Comparison of ENCODE assay signal across 12 mouse cellular contexts in genomic region chr11:43270256-43270806, GRCm38 (mm10).
A peak's percentile ranks its signal among the peaks of the same experiment; 100 is the strongest.
DNase-seq lines count a peak whose midpoint lies in the region; ATAC-seq lines count a peak whose summit lies in the region.
"Had no signal": no experiment of that assay in that cellular context is flagged by ENCODE, and none has a peak within 500 bp of the region (broad histone marks: within the 10 kb centered on the region; RNA-seq: fewer than 3 reads in every experiment).

No protein-coding gene starts in this region.

- H3K4me1 ChIP-seq in hindbrain, embryonic 13.5 days (replicated peaks), result peaks cover 16% of the 10 kb centered on the region
- peaks cover 16% of the 10 kb centered on the region for H3K4me1 ChIP-seq in midbrain, embryonic 12.5 days
- H3K4me1 ChIP-seq: heart, embryonic 12.5 days; stomach, embryonic 15.5 days had no signal

- WGBS in hindbrain, embryonic 13.5 days, result 35% methylated on average over 10 of the region's 10 CpGs
- WGBS in midbrain, embryonic 12.5 days, result 37% methylated on average over 10 of the region's 10 CpGs

- H3K4me2 ChIP-seq in hindbrain, embryonic 13.5 days, result peak overlapping the region; percentile 33
- H3K4me2 ChIP-seq in midbrain, embryonic 12.5 days (replicated peaks), result peak overlapping the region; percentile 34
- H3K4me2 ChIP-seq: heart, embryonic 12.5 days; stomach, embryonic 15.5 days had no signal

- no peaks in the 10 kb centered on the region for H3K36me3 ChIP-seq in hindbrain, embryonic 13.5 days
- no peaks in the 10 kb centered on the region for H3K36me3 ChIP-seq in midbrain, embryonic 12.5 days
- H3K36me3 ChIP-seq: heart, embryonic 12.5 days; limb, embryonic 10.5 days; stomach, embryonic 15.5 days had no signal

- H3K27ac ChIP-seq in hindbrain, embryonic 13.5 days, result peak overlapping the region; percentile 62
- H3K27ac ChIP-seq in midbrain, embryonic 12.5 days (replicated peaks), result peak overlapping the region; percentile 71
- H3K27ac ChIP-seq: limb, embryonic 10.5 days; stomach, embryonic 15.5 days had no signal

- H3K9ac ChIP-seq in hindbrain, embryonic 13.5 days, result peak overlapping the region; percentile 15; the same call in 1 of the 2 replicates
- H3K9ac ChIP-seq in midbrain, embryonic 12.5 days (replicated peaks), result no peak overlapping the region
- H3K9ac ChIP-seq: heart, embryonic 12.5 days; stomach, embryonic 15.5 days had no signal

- ATAC-seq in hindbrain, embryonic 13.5 days (ENCODE audit: low FRiP score), result peak; percentile 77
- ATAC-seq in midbrain, embryonic 12.5 days (ENCODE audit: low FRiP score, low read depth), result peak; percentile 86

- no peaks in the 10 kb centered on the region for H3K9me3 ChIP-seq in hindbrain, embryonic 13.5 days
- H3K9me3 ChIP-seq in midbrain, embryonic 12.5 days, result no peaks in the 10 kb centered on the region
- H3K9me3 ChIP-seq: heart, embryonic 12.5 days; limb, embryonic 10.5 days; stomach, embryonic 15.5 days had no signal

- H3K27me3 ChIP-seq in hindbrain, embryonic 13.5 days, result no peaks in the 10 kb centered on the region
- H3K27me3 ChIP-seq in midbrain, embryonic 12.5 days, result no peaks in the 10 kb centered on the region
- H3K27me3 ChIP-seq: heart, embryonic 12.5 days; stomach, embryonic 15.5 days had no signal

- DNase-seq in right cerebral cortex, adult 2 months (ENCODE audit: low spot score in 2 of 2), result peak; percentile 23 to 32
- no peak for DNase-seq in right cerebral cortex, postnatal 14 days
- no peak for DNase-seq in adrenal gland, adult 18-20 months (ENCODE audit: low spot score in 2 of 2)
- DNase-seq in testis, postnatal 10 days (ENCODE audit: low spot score), result no peak
- DNase-seq in spleen, adult 12 weeks (ENCODE audit: low spot score), result no peak
- DNase-seq: lung, adult 18-20 months; retina, postnatal 1 day had no signal

- H3K4me3 ChIP-seq in hindbrain, embryonic 13.5 days, result no peak overlapping the region
- no peak overlapping the region for H3K4me3 ChIP-seq in midbrain, embryonic 12.5 days
- H3K4me3 ChIP-seq: heart, embryonic 12.5 days; limb, embryonic 10.5 days; stomach, embryonic 15.5 days had no signal

Comparison
In these comparisons a context has a peak if more than half of its experiments do, and no peak if none do; other contexts are left out.
1. DNase-seq: peak in right cerebral cortex, adult 2 months (2 of 2); none in right cerebral cortex, postnatal 14 days (single experiment), adrenal gland, adult 18-20 months (0 of 2), testis, postnatal 10 days (single experiment) and spleen, adult 12 weeks (single experiment).